Mouse (Mus musculus): Measurements from ENCODE around the gene Ccr1l1. TPM values are rescaled to one million over a fixed set of nuclear protein-coding genes. Genes with fewer than 3 reads are reported as not detected.
"Not testable (repeated sequence)": the region's sequence is repeated elsewhere in the genome, so short reads cannot be mapped to it uniquely, and the experiment has no call there.

Gene Ccr1l1
- polyA plus RNA-seq, 1 experiment from 2014 or later: not detected

GRCm38 (mm10) chr9:123968290-123968912 lies 9.8 kb downstream of the Ccr1l1 start, which contains the start of gene Ccr1:
Gene Ccr1 (minus strand): TSS chr9:123968692.
- 87% methylated on average over 1 of the region's 1 CpGs for WGBS
- Histone ChIP-seq H3K4me3 (ENCODE audit: low read depth, low read length) (no peak within 1 kb of the TSS), H3K4me2 (ENCODE audit: low read length) (no peak within 1 kb of the TSS), H3K27me3 (ENCODE audit: control insufficient read depth, insufficient read depth, low read depth, low read length) (no peaks in the 10 kb centered on the region), H3K9ac (ENCODE audit: low read depth, low read length) (no peak within 1 kb of the TSS), H3K4me1 (ENCODE audit: control insufficient read depth, insufficient read depth, low read length) (no peaks in the 10 kb centered on the region), H3K36me3 (ENCODE audit: control insufficient read depth, insufficient read depth, low read length) (no peaks in the 10 kb centered on the region), H3K9me3 (replicated peaks; ENCODE audit: control insufficient read depth, low read length, poor library complexity, severe bottlenecking) (no peaks in the 10 kb centered on the region), H3K27ac (ENCODE audit: low read length) (no peak within 1 kb of the TSS)
- no peak for ATAC-seq

GRCm38 (mm10) chr9:123966858-123967495 lies 11.2 kb downstream of the Ccr1l1 start:
- not testable (repeated sequence) for H3K4me2 ChIP-seq (ENCODE audit: low read length); H3K9ac ChIP-seq (ENCODE audit: low read depth, low read length); H3K4me3 ChIP-seq (ENCODE audit: low read depth, low read length); H3K27me3 ChIP-seq (ENCODE audit: control insufficient read depth, insufficient read depth, low read depth, low read length); ATAC-seq; H3K36me3 ChIP-seq (ENCODE audit: control insufficient read depth, insufficient read depth, low read length); H3K27ac ChIP-seq (ENCODE audit: low read length); H3K9me3 ChIP-seq (replicated peaks; ENCODE audit: control insufficient read depth, low read length, poor library complexity, severe bottlenecking); H3K4me1 ChIP-seq (ENCODE audit: control insufficient read depth, insufficient read depth, low read length)
- WGBS: 88% methylated on average over 1 of the region's 4 CpGs

- H3K9ac ChIP-seq (ENCODE audit: low read depth, low read length): no peak overlapping the region
- no peak overlapping the region for H3K4me3 ChIP-seq (ENCODE audit: low read depth, low read length)
- 79% methylated on average over 3 of the region's 3 CpGs for WGBS
- ATAC-seq: no peak
- H3K27ac ChIP-seq (ENCODE audit: low read length): no peak overlapping the region
- H3K9me3 ChIP-seq (replicated peaks; ENCODE audit: control insufficient read depth, low read length, poor library complexity, severe bottlenecking): no peaks in the 10 kb centered on the region
- no peaks in the 10 kb centered on the region for H3K4me1 ChIP-seq (ENCODE audit: control insufficient read depth, insufficient read depth, low read length)
- no peaks in the 10 kb centered on the region for H3K36me3 ChIP-seq (ENCODE audit: control insufficient read depth, insufficient read depth, low read length)
- no peaks in the 10 kb centered on the region for H3K27me3 ChIP-seq (ENCODE audit: control insufficient read depth, insufficient read depth, low read depth, low read length)
- no peak overlapping the region for H3K4me2 ChIP-seq (ENCODE audit: low read length)
Measured at GRCm38 (mm10) chr9:123964776-123965175, 13.4 kb downstream of the Ccr1l1 start.

GRCm38 (mm10) chr9:123960161-123960560 lies 18.0 kb downstream of the Ccr1l1 start:
- Histone ChIP-seq H3K9ac (ENCODE audit: low read depth, low read length) (no peak overlapping the region), H3K27me3 (ENCODE audit: control insufficient read depth, insufficient read depth, low read depth, low read length) (no peaks in the 10 kb centered on the region), H3K4me2 (ENCODE audit: low read length) (no peak overlapping the region), H3K36me3 (ENCODE audit: control insufficient read depth, insufficient read depth, low read length) (no peaks in the 10 kb centered on the region), H3K27ac (ENCODE audit: low read length) (no peak overlapping the region), H3K4me3 (ENCODE audit: low read depth, low read length) (no peak overlapping the region), H3K9me3 (replicated peaks; ENCODE audit: control insufficient read depth, low read length, poor library complexity, severe bottlenecking) (no peaks in the 10 kb centered on the region), H3K4me1 (ENCODE audit: control insufficient read depth, insufficient read depth, low read length) (no peaks in the 10 kb centered on the region)
- no peak for ATAC-seq
- WGBS: 80% methylated on average over 1 of the region's 1 CpGs

- Histone ChIP-seq H3K36me3 (ENCODE audit: control insufficient read depth, insufficient read depth, low read length) (no peaks in the 10 kb centered on the region), H3K9me3 (replicated peaks; ENCODE audit: control insufficient read depth, low read length, poor library complexity, severe bottlenecking) (no peaks in the 10 kb centered on the region), H3K27me3 (ENCODE audit: control insufficient read depth, insufficient read depth, low read depth, low read length) (no peaks in the 10 kb centered on the region), H3K27ac (ENCODE audit: low read length) (no peak overlapping the region), H3K4me2 (ENCODE audit: low read length) (no peak overlapping the region), H3K4me3 (ENCODE audit: low read depth, low read length) (no peak overlapping the region), H3K9ac (ENCODE audit: low read depth, low read length) (no peak overlapping the region), H3K4me1 (ENCODE audit: control insufficient read depth, insufficient read depth, low read length) (no peaks in the 10 kb centered on the region)
- 78% methylated on average over 3 of the region's 3 CpGs for WGBS
- no peak for ATAC-seq
Measured at GRCm38 (mm10) chr9:123957911-123958413, 20.2 kb downstream of the Ccr1l1 start.

GRCm38 (mm10) chr9:123956892-123957291 lies 21.3 kb downstream of the Ccr1l1 start:
- H3K4me1 ChIP-seq (ENCODE audit: control insufficient read depth, insufficient read depth, low read length): no peaks in the 10 kb centered on the region
- no peaks in the 10 kb centered on the region for H3K9me3 ChIP-seq (replicated peaks; ENCODE audit: control insufficient read depth, low read length, poor library complexity, severe bottlenecking)
- no peaks in the 10 kb centered on the region for H3K36me3 ChIP-seq (ENCODE audit: control insufficient read depth, insufficient read depth, low read length)
- H3K9ac ChIP-seq (ENCODE audit: low read depth, low read length): no peak overlapping the region
- no peaks in the 10 kb centered on the region for H3K27me3 ChIP-seq (ENCODE audit: control insufficient read depth, insufficient read depth, low read depth, low read length)
- no peak overlapping the region for H3K4me3 ChIP-seq (ENCODE audit: low read depth, low read length)
- H3K4me2 ChIP-seq (ENCODE audit: low read length): no peak overlapping the region
- 75% methylated on average over 1 of the region's 1 CpGs for WGBS
- no peak overlapping the region for H3K27ac ChIP-seq (ENCODE audit: low read length)
- no peak for ATAC-seq

GRCm38 (mm10) chr9:123953551-123953950 lies 24.7 kb downstream of the Ccr1l1 start:
- Histone ChIP-seq H3K4me3 (ENCODE audit: low read depth, low read length) (no peak overlapping the region), H3K9ac (ENCODE audit: low read depth, low read length) (no peak overlapping the region), H3K27ac (ENCODE audit: low read length) (no peak overlapping the region), H3K4me2 (ENCODE audit: low read length) (no peak overlapping the region), H3K4me1 (ENCODE audit: control insufficient read depth, insufficient read depth, low read length) (no peaks in the 10 kb centered on the region), H3K36me3 (ENCODE audit: control insufficient read depth, insufficient read depth, low read length) (no peaks in the 10 kb centered on the region), H3K9me3 (replicated peaks; ENCODE audit: control insufficient read depth, low read length, poor library complexity, severe bottlenecking) (no peaks in the 10 kb centered on the region), H3K27me3 (ENCODE audit: control insufficient read depth, insufficient read depth, low read depth, low read length) (no peaks in the 10 kb centered on the region)
- no peak for ATAC-seq
- WGBS: 82% methylated on average over 2 of the region's 2 CpGs

- no peak overlapping the region for H3K4me2 ChIP-seq (ENCODE audit: low read length)
- WGBS: 92% methylated on average over 1 of the region's 1 CpGs
- no peaks in the 10 kb centered on the region for H3K9me3 ChIP-seq (replicated peaks; ENCODE audit: control insufficient read depth, low read length, poor library complexity, severe bottlenecking)
- no peak for ATAC-seq
- no peaks in the 10 kb centered on the region for H3K36me3 ChIP-seq (ENCODE audit: control insufficient read depth, insufficient read depth, low read length)
- H3K27ac ChIP-seq (ENCODE audit: low read length): no peak overlapping the region
- H3K27me3 ChIP-seq (ENCODE audit: control insufficient read depth, insufficient read depth, low read depth, low read length): no peaks in the 10 kb centered on the region
- no peak overlapping the region for H3K9ac ChIP-seq (ENCODE audit: low read depth, low read length)
- H3K4me3 ChIP-seq (ENCODE audit: low read depth, low read length): no peak overlapping the region
- no peaks in the 10 kb centered on the region for H3K4me1 ChIP-seq (ENCODE audit: control insufficient read depth, insufficient read depth, low read length)
Measured at GRCm38 (mm10) chr9:123951176-123951575, 27.0 kb downstream of the Ccr1l1 start.

- ATAC-seq: no peak
- 94% methylated on average over 2 of the region's 2 CpGs for WGBS
- no peaks in the 10 kb centered on the region for H3K9me3 ChIP-seq (replicated peaks; ENCODE audit: control insufficient read depth, low read length, poor library complexity, severe bottlenecking)
- H3K9ac ChIP-seq (ENCODE audit: low read depth, low read length): no peak overlapping the region
- H3K36me3 ChIP-seq (ENCODE audit: control insufficient read depth, insufficient read depth, low read length): no peaks in the 10 kb centered on the region
- no peaks in the 10 kb centered on the region for H3K27me3 ChIP-seq (ENCODE audit: control insufficient read depth, insufficient read depth, low read depth, low read length)
- no peaks in the 10 kb centered on the region for H3K4me1 ChIP-seq (ENCODE audit: control insufficient read depth, insufficient read depth, low read length)
- no peak overlapping the region for H3K4me2 ChIP-seq (ENCODE audit: low read length)
- no peak overlapping the region for H3K27ac ChIP-seq (ENCODE audit: low read length)
- no peak overlapping the region for H3K4me3 ChIP-seq (ENCODE audit: low read depth, low read length)
Measured at GRCm38 (mm10) chr9:123949432-123949831, 28.8 kb downstream of the Ccr1l1 start.

Data from midbrain, embryonic 16.5 days (tissue).